Mouse (Mus musculus) CH12.LX (cell line): ENCODE measurements around the gene Socs2.

Experiments
- BHLHE40 ChIP-seq: IDR thresholded peaks from 2 replicates; pipeline ENCODE4 v1.6.1; 2011; ENCODE audit warnings: mild to moderate bottlenecking, low read depth, low read length, improper control_type of control experiment
- CTCF ChIP-seq, 2 experiments: IDR thresholded peaks in 1 of 2; conservative IDR thresholded peaks in 1 of 2; 2 replicates each; pipeline ENCODE4 v1.5.1; 2011 to 2012; ENCODE audit warnings: low read depth in 2 of 2, low read length in 2 of 2, improper control_type of control experiment in 1 of 2, inconsistent platforms in 1 of 2, mild to moderate bottlenecking in 1 of 2, moderate library complexity in 1 of 2
- EP300 ChIP-seq: IDR thresholded peaks from 2 replicates; pipeline ENCODE4 v1.6.1; 2011; ENCODE audit warnings: low read length, improper control_type of control experiment
- GABPA ChIP-seq: IDR thresholded peaks from 2 replicates; pipeline ENCODE4 v1.6.1; 2012; ENCODE audit warnings: low read depth, low read length, improper control_type of control experiment, inconsistent platforms; ENCODE audit not compliant: insufficient replicate concordance
- MYC ChIP-seq: IDR thresholded peaks from 2 replicates; pipeline ENCODE4 v1.6.1; 2011; ENCODE audit warnings: low read depth, mild to moderate bottlenecking, improper control_type of control experiment, low read length
- POLR2A ChIP-seq: IDR thresholded peaks from 2 replicates; pipeline ENCODE4 v1.6.1; 2011; ENCODE audit warnings: low read depth, mild to moderate bottlenecking, improper control_type of control experiment, low read length
- POLR2AphosphoS2 ChIP-seq: IDR thresholded peaks from 2 replicates; pipeline ENCODE4 v1.6.1; 2011; ENCODE audit warnings: low read depth, low read length, improper control_type of control experiment
- RAD21 ChIP-seq: IDR thresholded peaks from 2 replicates; pipeline ENCODE4 v1.6.1; 2011; ENCODE audit warnings: low read depth, mild to moderate bottlenecking, low read length, improper control_type of control experiment, moderate library complexity
- TCF12 ChIP-seq: IDR thresholded peaks from 2 replicates; pipeline ENCODE4 v1.6.1; 2014; ENCODE audit warnings: low read depth, mild to moderate bottlenecking, inconsistent platforms, low read length, improper control_type of control experiment
- USF1 ChIP-seq: IDR thresholded peaks from 2 replicates; pipeline ENCODE4 v1.6.1; 2014; ENCODE audit warnings: low read depth, mild to moderate bottlenecking, inconsistent platforms, low read length, improper control_type of control experiment
- ZC3H11A ChIP-seq: IDR thresholded peaks from 2 replicates; pipeline ENCODE4 v1.6.1; 2012; ENCODE audit warnings: low read depth, mild to moderate bottlenecking, inconsistent platforms, low read length, improper control_type of control experiment
- ZNF384 ChIP-seq: IDR thresholded peaks from 2 replicates; pipeline ENCODE4 v1.6.1; 2012; ENCODE audit warnings: low read depth, low read length, improper control_type of control experiment, inconsistent platforms

GRCm38 (mm10) chr10:95462231-95462630 lies 45.3 kb upstream of the Socs2 start:
- TF ChIP-seq TCF12 (no peak), ZNF384 (no peak), POLR2A (no peak), RAD21 (no peak), CTCF (conservative IDR thresholded peaks at IDR 0.05 in 1 of 2, IDR thresholded peaks at IDR 0.05 in 1 of 2; ENCODE audit: low read depth in 2 of 2, low read length in 2 of 2) (no peak), GABPA (no peak), USF1 (no peak), MYC (no peak), ZC3H11A (no peak), BHLHE40 (no peak), POLR2AphosphoS2 (no peak), EP300 (no peak)
